Mouse (Mus musculus): ENCODE measurements around the gene Ccdc88c.

The Ccdc88c gene

GRCm38 (mm10) chr12:100969808-100970207 lies 59.0 kb downstream of the Ccdc88c start:
- no peak for DNase-seq (ENCODE audit: low read depth, low spot score)

- no peak for DNase-seq (ENCODE audit: low read depth, low spot score)
These were observed 61.5 kb downstream of the Ccdc88c start for GRCm38 (mm10) chr12:100967383-100967782.

GRCm38 (mm10) chr12:100966253-100966652 lies 62.6 kb downstream of the Ccdc88c start:
- no peak for DNase-seq (ENCODE audit: low read depth, low spot score)

GRCm38 (mm10) chr12:100965298-100965697 lies 63.6 kb downstream of the Ccdc88c start:
- DNase-seq (ENCODE audit: low read depth, low spot score) = no peak

GRCm38 (mm10) chr12:100958621-100959592 lies 69.9 kb downstream of the Ccdc88c start:
- no peak for DNase-seq (ENCODE audit: low read depth, low spot score)

GRCm38 (mm10) chr12:100958006-100958405 lies 70.8 kb downstream of the Ccdc88c start:
- peak; percentile 80 for DNase-seq (ENCODE audit: low read depth, low spot score)

- DNase-seq (ENCODE audit: low read depth, low spot score) = no peak
These were observed 71.6 kb downstream of the Ccdc88c start for GRCm38 (mm10) chr12:100957257-100957656.

GRCm38 (mm10) chr12:100956825-100957224 lies 72.0 kb downstream of the Ccdc88c start:
- no peak for DNase-seq (ENCODE audit: low read depth, low spot score)

- no peak for DNase-seq (ENCODE audit: low read depth, low spot score)
These were observed 72.8 kb downstream of the Ccdc88c start for GRCm38 (mm10) chr12:100956028-100956427.

- DNase-seq (ENCODE audit: low read depth, low spot score) = no peak
These were observed 74.9 kb downstream of the Ccdc88c start for GRCm38 (mm10) chr12:100953926-100954325.

- peak; percentile 79 for DNase-seq (ENCODE audit: low read depth, low spot score)
These were observed 76.5 kb downstream of the Ccdc88c start for GRCm38 (mm10) chr12:100952193-100952931.

- DNase-seq (ENCODE audit: low read depth, low spot score) = no peak
These were observed 79.7 kb downstream of the Ccdc88c start for GRCm38 (mm10) chr12:100949146-100949545.

- DNase-seq (ENCODE audit: low read depth, low spot score) = no peak
These were observed 80.8 kb downstream of the Ccdc88c start for GRCm38 (mm10) chr12:100948021-100948420.

- DNase-seq (ENCODE audit: low read depth, low spot score) = no peak
These were observed 82.9 kb downstream of the Ccdc88c start for GRCm38 (mm10) chr12:100945948-100946347.

- no peak for DNase-seq (ENCODE audit: low read depth, low spot score)
These were observed 83.4 kb downstream of the Ccdc88c start for GRCm38 (mm10) chr12:100945501-100945900.

GRCm38 (mm10) chr12:100944921-100945336 lies 83.9 kb downstream of the Ccdc88c start:
- no peak for DNase-seq (ENCODE audit: low read depth, low spot score)

GRCm38 (mm10) chr12:100943146-100943545 lies 85.7 kb downstream of the Ccdc88c start:
- no peak for DNase-seq (ENCODE audit: low read depth, low spot score)

- no peak for DNase-seq (ENCODE audit: low read depth, low spot score)
These were observed 87.5 kb downstream of the Ccdc88c start for GRCm38 (mm10) chr12:100941361-100941760.

GRCm38 (mm10) chr12:100937441-100938360 lies 91.2 kb downstream of the Ccdc88c start:
- no peak for DNase-seq (ENCODE audit: low read depth, low spot score)

GRCm38 (mm10) chr12:100936737-100937136 lies 92.1 kb downstream of the Ccdc88c start:
- DNase-seq (ENCODE audit: low read depth, low spot score) = no peak

- peak; percentile 74 for DNase-seq (ENCODE audit: low read depth, low spot score)
These were observed 92.7 kb downstream of the Ccdc88c start for GRCm38 (mm10) chr12:100936116-100936515.
